Mouse (Mus musculus) neural tube, embryonic 12.5 days (tissue): ENCODE data around the gene Tead3. TPM values are rescaled to one million over a fixed set of nuclear protein-coding genes. Genes with fewer than 3 reads are reported as not detected.

Experiments used
- ATAC-seq: fragments of 200-750 bp; cut with Nextera tagmentation; 2 replicates; pipeline ENCODE4 v1.8.0; 2017; ENCODE audit warnings: low read depth, mild to moderate bottlenecking, moderate TSS enrichment, moderate library complexity; ENCODE audit not compliant: low FRiP score
- H3K27ac ChIP-seq: fragments of 300-500 bp; sonication (generic); 2 replicates; pipeline ENCODE4 v1.5.1; 2016
- H3K27me3 ChIP-seq: fragments of 300-500 bp; sonication (generic); replicated peaks from 2 replicates; pipeline ENCODE4 v1.6.1; 2016; ENCODE audit warnings: mild to moderate bottlenecking
- H3K36me3 ChIP-seq: fragments of 300-500 bp; sonication (generic); 2 replicates; pipeline ENCODE4 v1.6.1; 2016; ENCODE audit warnings: mild to moderate bottlenecking
- H3K4me1 ChIP-seq: fragments of 300-500 bp; sonication (generic); 2 replicates; pipeline ENCODE4 v1.6.1; 2016
- H3K4me2 ChIP-seq: fragments of 300-500 bp; sonication (generic); replicated peaks from 2 replicates; pipeline ENCODE4 v1.6.1; 2016; ENCODE audit warnings: mild to moderate bottlenecking
- H3K4me3 ChIP-seq: fragments of 300-500 bp; sonication (generic); 2 replicates; pipeline ENCODE4 v1.5.1; 2016
- H3K9ac ChIP-seq: fragments of 300-500 bp; sonication (generic); 2 replicates; pipeline ENCODE4 v1.6.1; 2016; ENCODE audit warnings: mild to moderate bottlenecking
- H3K9me3 ChIP-seq: fragments of 300-500 bp; sonication (generic); 2 replicates; pipeline ENCODE4 v1.6.1; 2016; ENCODE audit warnings: mild to moderate bottlenecking
- WGBS: fragments of 180-500 bp; shearing (Covaris S2); methylation state at CpG from one replicate; pipeline ENCODE4 v1.1.7; 2016; 5-methylcytosine and 5-hydroxymethylcytosine counted together
- polyA plus RNA-seq: library from polyadenylated mRNA; unstranded; fragments of >200 nt; fragmentation: Nextera tagmentation; extraction: Ambion mirVana; gene quantifications from 2 replicates; pipeline ENCODE4 v1.2.1, GENCODE M21; 2016

The Tead3 gene
- polyA plus RNA-seq, 1 experiment from 2014 or later, result 3.5 TPM

GRCm38 (mm10) chr17:28290671-28291070 is 59.9 kb downstream of the Tead3 start:
- ATAC-seq, result no peak
- Histone ChIP-seq H3K4me1 (peaks cover 28% of the 10 kb centered on the region), H3K27ac (no peak overlapping the region), H3K9me3 (no peaks in the 10 kb centered on the region), H3K27me3 (no peaks in the 10 kb centered on the region), H3K4me3 (no peak overlapping the region), H3K36me3 (no peaks in the 10 kb centered on the region; the same call in 1 of the 2 replicates), H3K9ac (no peak overlapping the region), H3K4me2 (no peak overlapping the region)
- whole genome bisulfite sequencing, result 86% methylated on average over 11 of the region's 11 CpGs

GRCm38 (mm10) chr17:28290262-28290661 is 60.4 kb downstream of the Tead3 start:
- WGBS, result 88% methylated on average over 3 of the region's 3 CpGs
- no peaks in the 10 kb centered on the region for H3K9me3 ChIP-seq
- H3K4me1 ChIP-seq, result peaks cover 32% of the 10 kb centered on the region
- H3K27ac ChIP-seq, result no peak overlapping the region
- no peak for ATAC-seq
- no peaks in the 10 kb centered on the region; the same call in 1 of the 2 replicates for H3K36me3 ChIP-seq
- H3K4me3 ChIP-seq, result no peak overlapping the region
- no peaks in the 10 kb centered on the region for H3K27me3 ChIP-seq
- H3K9ac ChIP-seq, result no peak overlapping the region
- H3K4me2 ChIP-seq, result no peak overlapping the region

GRCm38 (mm10) chr17:28287980-28288379 is 62.6 kb downstream of the Tead3 start:
- no peaks in the 10 kb centered on the region for H3K27me3 ChIP-seq
- peaks cover 29% of the 10 kb centered on the region for H3K4me1 ChIP-seq
- H3K9ac ChIP-seq, result no peak overlapping the region
- no peak for ATAC-seq
- H3K4me3 ChIP-seq, result no peak overlapping the region
- H3K4me2 ChIP-seq, result no peak overlapping the region
- no peaks in the 10 kb centered on the region for H3K9me3 ChIP-seq
- H3K27ac ChIP-seq, result no peak overlapping the region
- H3K36me3 ChIP-seq, result no peaks in the 10 kb centered on the region; the same call in 1 of the 2 replicates
- WGBS, result 72% methylated on average over 5 of the region's 5 CpGs

GRCm38 (mm10) chr17:28287578-28287977 is 63.0 kb downstream of the Tead3 start:
- H3K27ac ChIP-seq, result no peak overlapping the region
- H3K27me3 ChIP-seq, result no peaks in the 10 kb centered on the region
- WGBS, result 65% methylated on average over 8 of the region's 8 CpGs
- peaks cover 29% of the 10 kb centered on the region for H3K4me1 ChIP-seq
- no peaks in the 10 kb centered on the region for H3K9me3 ChIP-seq
- no peak overlapping the region for H3K4me3 ChIP-seq
- H3K36me3 ChIP-seq, result no peaks in the 10 kb centered on the region; the same call in 1 of the 2 replicates
- no peak for ATAC-seq
- no peak overlapping the region for H3K9ac ChIP-seq
- H3K4me2 ChIP-seq, result no peak overlapping the region

GRCm38 (mm10) chr17:28286964-28287363 is 63.7 kb downstream of the Tead3 start:
- no peak overlapping the region for H3K4me3 ChIP-seq
- no peak overlapping the region for H3K27ac ChIP-seq
- H3K9me3 ChIP-seq, result no peaks in the 10 kb centered on the region
- H3K27me3 ChIP-seq, result no peaks in the 10 kb centered on the region
- H3K36me3 ChIP-seq, result no peaks in the 10 kb centered on the region
- peaks cover 29% of the 10 kb centered on the region for H3K4me1 ChIP-seq
- no peak for ATAC-seq
- no peak overlapping the region for H3K9ac ChIP-seq
- no peak overlapping the region for H3K4me2 ChIP-seq
- WGBS, result 41% methylated on average over 5 of the region's 5 CpGs

- Histone ChIP-seq H3K9ac (no peak overlapping the region), H3K4me3 (no peak overlapping the region), H3K4me1 (peaks cover 35% of the 10 kb centered on the region), H3K27ac (no peak overlapping the region), H3K4me2 (no peak overlapping the region), H3K9me3 (no peaks in the 10 kb centered on the region), H3K27me3 (no peaks in the 10 kb centered on the region), H3K36me3 (no peaks in the 10 kb centered on the region)
- no peak for ATAC-seq
- WGBS, result 81% methylated on average over 10 of the region's 10 CpGs
Observed at GRCm38 (mm10) chr17:28286133-28286532, 64.5 kb downstream of the Tead3 start.

GRCm38 (mm10) chr17:28283199-28283598 is 67.4 kb downstream of the Tead3 start:
- Histone ChIP-seq H3K4me3 (no peak overlapping the region), H3K4me2 (no peak overlapping the region), H3K27me3 (no peaks in the 10 kb centered on the region), H3K9ac (no peak overlapping the region), H3K27ac (no peak overlapping the region), H3K9me3 (no peaks in the 10 kb centered on the region), H3K4me1 (peaks cover 45% of the 10 kb centered on the region), H3K36me3 (no peaks in the 10 kb centered on the region)
- WGBS, result 88% methylated on average over 10 of the region's 10 CpGs
- ATAC-seq, result no peak

- WGBS, result 89% methylated on average over 7 of the region's 7 CpGs
Observed at GRCm38 (mm10) chr17:28281866-28282441, 68.7 kb downstream of the Tead3 start.

More at GRCm38 (mm10) chr17:28281866-28282441, 68.7 kb downstream of the Tead3 start:
- no peaks in the 10 kb centered on the region for H3K27me3 ChIP-seq
- H3K4me2 ChIP-seq, result no peak overlapping the region
- no peak for ATAC-seq
- peaks cover 35% of the 10 kb centered on the region for H3K4me1 ChIP-seq
- no peak overlapping the region for H3K27ac ChIP-seq
- H3K36me3 ChIP-seq, result no peaks in the 10 kb centered on the region
- no peak overlapping the region for H3K4me3 ChIP-seq
- H3K9ac ChIP-seq, result no peak overlapping the region
- no peaks in the 10 kb centered on the region for H3K9me3 ChIP-seq

Other genes with a start within 250 kb of the Tead3 start
- gene Scube3, start 208.7 kb downstream of the Tead3 start, polyA plus RNA-seq, result 6.8 and 7.3 TPM in 2 replicates
- 45.0 and 53.9 TPM in 2 replicates for gene Zfp523, start 173.7 kb downstream of the Tead3 start, polyA plus RNA-seq
- gene Def6, start 143.0 kb downstream of the Tead3 start, polyA plus RNA-seq, result 4.4 and 5.3 TPM in 2 replicates
- 2.2 and 2.3 TPM in 2 replicates for gene Ppard, start 118.1 kb downstream of the Tead3 start, polyA plus RNA-seq
- 31.0 and 31.2 TPM in 2 replicates for gene Fance, start 37.3 kb downstream of the Tead3 start, polyA plus RNA-seq
- 341 and 353 TPM in 2 replicates for gene Rpl10a, start 22.3 kb downstream of the Tead3 start, polyA plus RNA-seq
- gene Tulp1, start 14.4 kb upstream of the Tead3 start, polyA plus RNA-seq, result 3.0 and 5.1 TPM in 2 replicates
- 34.1 and 35.1 TPM in 2 replicates for gene Fkbp5, start 166.7 kb upstream of the Tead3 start, polyA plus RNA-seq
- not detected in 2 replicates for gene Armc12, start 180.0 kb upstream of the Tead3 start, polyA plus RNA-seq
- gene Clpsl2, start 198.6 kb upstream of the Tead3 start, polyA plus RNA-seq, result not detected in 2 replicates
- gene Clps, start 209.9 kb upstream of the Tead3 start, polyA plus RNA-seq, result not detected in 2 replicates
- gene Lhfpl5, start 224.8 kb upstream of the Tead3 start, polyA plus RNA-seq, result 3.5 and 3.9 TPM in 2 replicates